Mouse (Mus musculus): Measurements from ENCODE around the gene Clps. TPM values are rescaled to one million over a fixed set of nuclear protein-coding genes. Genes with fewer than 3 reads are reported as not detected.
A peak's percentile ranks its signal among the peaks of the same experiment; 100 is the strongest.

Clps gene
- polyA plus RNA-seq, 1 experiment from 2014 or later: not detected

- no peak overlapping the region for H3K9ac ChIP-seq
- H3K27ac ChIP-seq: no peak overlapping the region
- no peaks in the 10 kb centered on the region for H3K9me3 ChIP-seq
- no peaks in the 10 kb centered on the region for H3K4me1 ChIP-seq
- ATAC-seq (ENCODE audit: low FRiP score, low read depth): no peak
- H3K27me3 ChIP-seq (replicated peaks): no peaks in the 10 kb centered on the region
- no peak overlapping the region for H3K4me3 ChIP-seq
- H3K4me2 ChIP-seq (replicated peaks): no peak overlapping the region
- WGBS: 67% methylated on average over 11 of the region's 11 CpGs
- no peaks in the 10 kb centered on the region for H3K36me3 ChIP-seq
Measured at GRCm38 (mm10) chr17:28548550-28548949, 12.0 kb downstream of the Clps start.

- Histone ChIP-seq H3K4me2 (replicated peaks) (no peak overlapping the region), H3K4me1 (no peaks in the 10 kb centered on the region), H3K27ac (no peak overlapping the region), H3K9ac (no peak overlapping the region), H3K27me3 (replicated peaks) (no peaks in the 10 kb centered on the region), H3K36me3 (no peaks in the 10 kb centered on the region), H3K9me3 (peaks cover 2% of the 10 kb centered on the region; the same call in 1 of the 2 replicates), H3K4me3 (no peak overlapping the region)
- WGBS: 100% methylated on average over 1 of the region's 1 CpGs
- ATAC-seq (ENCODE audit: low FRiP score, low read depth): no peak
Measured at GRCm38 (mm10) chr17:28546925-28547324, 13.6 kb downstream of the Clps start.

DNA sequence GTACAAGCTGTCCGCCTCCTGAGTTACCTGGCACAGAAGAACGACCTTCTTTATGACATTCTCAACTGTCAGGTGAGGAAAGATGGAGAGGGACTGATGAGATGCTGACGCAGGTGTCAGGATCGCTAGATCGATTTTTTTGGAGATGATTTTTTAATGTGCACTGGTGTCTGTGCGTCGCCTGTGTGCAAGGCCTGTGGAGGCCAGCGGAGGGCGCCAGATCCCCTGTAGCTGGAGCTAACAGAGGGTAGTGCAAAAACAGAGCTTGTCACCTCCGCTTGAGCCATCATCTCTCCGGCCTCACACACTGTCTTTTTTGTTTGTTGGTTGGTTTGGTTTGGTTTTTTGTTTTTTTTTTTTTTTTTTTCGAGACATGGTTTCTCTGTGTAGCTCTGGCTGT lies 22.7 kb downstream of the Clps start:
- Histone ChIP-seq H3K27ac (no peak overlapping the region), H3K9me3 (peaks cover 17% of the 10 kb centered on the region; the same call in 1 of the 2 replicates), H3K4me1 (no peaks in the 10 kb centered on the region), H3K36me3 (no peaks in the 10 kb centered on the region), H3K4me3 (no peak overlapping the region), H3K4me2 (replicated peaks) (no peak overlapping the region), H3K27me3 (replicated peaks) (no peaks in the 10 kb centered on the region), H3K9ac (no peak overlapping the region)
- 55% methylated on average over 12 of the region's 12 CpGs for WGBS
- no peak for ATAC-seq (ENCODE audit: low FRiP score, low read depth)

DNA sequence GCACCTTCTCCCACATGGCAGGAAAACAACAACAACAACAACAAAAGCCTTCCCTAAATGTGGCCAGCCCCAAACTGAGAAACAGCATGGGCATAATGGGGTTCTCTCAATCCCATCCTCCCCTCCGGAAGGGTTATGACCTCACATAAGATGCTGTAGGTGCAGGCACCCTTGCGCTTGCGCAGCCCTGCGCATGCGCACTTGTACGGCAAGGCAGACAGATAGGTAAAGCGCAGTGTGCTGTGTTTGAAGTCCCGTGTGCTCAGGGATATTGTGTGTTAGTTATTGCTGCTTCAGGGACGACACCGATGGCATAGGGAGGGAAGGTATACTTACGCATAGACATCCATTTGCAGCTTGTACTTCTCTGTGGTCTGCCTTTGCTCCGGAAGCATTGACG lies 27.2 kb downstream of the Clps start:
- Histone ChIP-seq H3K4me3 (no peak overlapping the region), H3K9ac (no peak overlapping the region), H3K27me3 (replicated peaks) (peaks cover 10% of the 10 kb centered on the region), H3K27ac (no peak overlapping the region), H3K4me2 (replicated peaks) (no peak overlapping the region), H3K9me3 (0 out of 2 replicates have a peak, but pooled peaks cover under 1% of the 10 kb centered on the region), H3K36me3 (no peaks in the 10 kb centered on the region), H3K4me1 (peaks cover 4% of the 10 kb centered on the region; the same call in 1 of the 2 replicates)
- no peak for ATAC-seq (ENCODE audit: low FRiP score, low read depth)
- WGBS: 90% methylated on average over 13 of the region's 13 CpGs

- 85% methylated on average over 7 of the region's 7 CpGs for WGBS
Measured at GRCm38 (mm10) chr17:28532557-28532956, 28.0 kb downstream of the Clps start.

GRCm38 (mm10) chr17:28531946-28532345 lies 28.6 kb downstream of the Clps start:
- Histone ChIP-seq H3K9me3 (no peaks in the 10 kb centered on the region), H3K4me3 (no peak overlapping the region), H3K36me3 (no peaks in the 10 kb centered on the region), H3K4me1 (peaks cover 4% of the 10 kb centered on the region; the same call in 1 of the 2 replicates), H3K9ac (no peak overlapping the region), H3K4me2 (replicated peaks) (peak overlapping the region; percentile 34), H3K27ac (no peak overlapping the region), H3K27me3 (replicated peaks) (peaks cover 10% of the 10 kb centered on the region)
- ATAC-seq (ENCODE audit: low FRiP score, low read depth): no peak
- WGBS: 8% methylated on average over 18 of the region's 18 CpGs

More at GRCm38 (mm10) chr17:28532557-28532956, 28.0 kb downstream of the Clps start:
- H3K27me3 ChIP-seq (replicated peaks): peaks cover 10% of the 10 kb centered on the region
- H3K9ac ChIP-seq: no peak overlapping the region
- no peak overlapping the region for H3K27ac ChIP-seq
- H3K9me3 ChIP-seq: no peaks in the 10 kb centered on the region
- no peak overlapping the region for H3K4me2 ChIP-seq (replicated peaks)
- H3K4me1 ChIP-seq: peaks cover 4% of the 10 kb centered on the region; the same call in 1 of the 2 replicates
- no peaks in the 10 kb centered on the region for H3K36me3 ChIP-seq
- H3K4me3 ChIP-seq: no peak overlapping the region
- no peak for ATAC-seq (ENCODE audit: low FRiP score, low read depth)

- Histone ChIP-seq H3K4me3 (no peak within 1 kb of the TSS), H3K9ac (no peak within 1 kb of the TSS), H3K4me2 (replicated peaks) (peak within 1 kb of the TSS; percentile 34; the same call in 1 of the 2 replicates), H3K27me3 (replicated peaks) (peaks cover 10% of the 10 kb centered on the region), H3K9me3 (no peaks in the 10 kb centered on the region), H3K27ac (no peak within 1 kb of the TSS), H3K4me1 (peaks cover 4% of the 10 kb centered on the region; the same call in 1 of the 2 replicates), H3K36me3 (no peaks in the 10 kb centered on the region)
- 86% methylated on average over 6 of the region's 6 CpGs for WGBS
- no peak for ATAC-seq (ENCODE audit: low FRiP score, low read depth)
Measured at GRCm38 (mm10) chr17:28530506-28530905, 30.1 kb downstream of the Clps start, which contains the start of gene Armc12. Armc12 (plus strand) TSS chr17:28530806.

- no peak for ATAC-seq (ENCODE audit: low FRiP score, low read depth)
- Histone ChIP-seq H3K9me3 (no peaks in the 10 kb centered on the region), H3K9ac (no peak overlapping the region), H3K4me1 (peaks cover 4% of the 10 kb centered on the region; the same call in 1 of the 2 replicates), H3K27me3 (replicated peaks) (peaks cover 17% of the 10 kb centered on the region), H3K4me3 (no peak overlapping the region), H3K36me3 (no peaks in the 10 kb centered on the region), H3K4me2 (replicated peaks) (no peak overlapping the region), H3K27ac (no peak overlapping the region)
- WGBS: 72% methylated on average over 4 of the region's 4 CpGs
Measured at GRCm38 (mm10) chr17:28529116-28529515, 31.4 kb downstream of the Clps start.

GRCm38 (mm10) chr17:28528043-28528351 lies 32.6 kb downstream of the Clps start:
- H3K9ac ChIP-seq: no peak overlapping the region
- peaks cover 23% of the 10 kb centered on the region for H3K27me3 ChIP-seq (replicated peaks)
- H3K4me3 ChIP-seq: no peak overlapping the region
- no peaks in the 10 kb centered on the region for H3K36me3 ChIP-seq
- H3K4me1 ChIP-seq: peaks cover 4% of the 10 kb centered on the region; the same call in 1 of the 2 replicates
- no peaks in the 10 kb centered on the region for H3K9me3 ChIP-seq
- 0 out of 2 replicates have a peak overlapping the region, but pooled peaks have one; percentile 2 for H3K4me2 ChIP-seq (replicated peaks)
- H3K27ac ChIP-seq: no peak overlapping the region
- ATAC-seq (ENCODE audit: low FRiP score, low read depth): no peak
- 6% methylated on average over 6 of the region's 6 CpGs for WGBS

GRCm38 (mm10) chr17:28527184-28528042 lies 33.2 kb downstream of the Clps start:
- 0 out of 2 replicates have a peak overlapping the region, but pooled peaks have one; percentile 2 for H3K4me2 ChIP-seq (replicated peaks)
- no peak overlapping the region for H3K27ac ChIP-seq
- 54% methylated on average over 12 of the region's 12 CpGs for WGBS
- H3K36me3 ChIP-seq: no peaks in the 10 kb centered on the region
- no peak overlapping the region for H3K4me3 ChIP-seq
- H3K4me1 ChIP-seq: peaks cover 4% of the 10 kb centered on the region; the same call in 1 of the 2 replicates
- ATAC-seq (ENCODE audit: low FRiP score, low read depth): no peak
- no peaks in the 10 kb centered on the region for H3K9me3 ChIP-seq
- H3K9ac ChIP-seq: no peak overlapping the region
- peaks cover 23% of the 10 kb centered on the region for H3K27me3 ChIP-seq (replicated peaks)

- Histone ChIP-seq H3K4me3 (no peak overlapping the region), H3K4me1 (peaks cover 7% of the 10 kb centered on the region), H3K27ac (no peak overlapping the region), H3K4me2 (replicated peaks) (no peak overlapping the region), H3K27me3 (replicated peaks) (peaks cover 27% of the 10 kb centered on the region), H3K9ac (no peak overlapping the region), H3K9me3 (no peaks in the 10 kb centered on the region), H3K36me3 (no peaks in the 10 kb centered on the region)
- WGBS: 83% methylated on average over 4 of the region's 4 CpGs
- ATAC-seq (ENCODE audit: low FRiP score, low read depth): no peak
Measured at GRCm38 (mm10) chr17:28524831-28525430, 35.6 kb downstream of the Clps start.

DNA sequence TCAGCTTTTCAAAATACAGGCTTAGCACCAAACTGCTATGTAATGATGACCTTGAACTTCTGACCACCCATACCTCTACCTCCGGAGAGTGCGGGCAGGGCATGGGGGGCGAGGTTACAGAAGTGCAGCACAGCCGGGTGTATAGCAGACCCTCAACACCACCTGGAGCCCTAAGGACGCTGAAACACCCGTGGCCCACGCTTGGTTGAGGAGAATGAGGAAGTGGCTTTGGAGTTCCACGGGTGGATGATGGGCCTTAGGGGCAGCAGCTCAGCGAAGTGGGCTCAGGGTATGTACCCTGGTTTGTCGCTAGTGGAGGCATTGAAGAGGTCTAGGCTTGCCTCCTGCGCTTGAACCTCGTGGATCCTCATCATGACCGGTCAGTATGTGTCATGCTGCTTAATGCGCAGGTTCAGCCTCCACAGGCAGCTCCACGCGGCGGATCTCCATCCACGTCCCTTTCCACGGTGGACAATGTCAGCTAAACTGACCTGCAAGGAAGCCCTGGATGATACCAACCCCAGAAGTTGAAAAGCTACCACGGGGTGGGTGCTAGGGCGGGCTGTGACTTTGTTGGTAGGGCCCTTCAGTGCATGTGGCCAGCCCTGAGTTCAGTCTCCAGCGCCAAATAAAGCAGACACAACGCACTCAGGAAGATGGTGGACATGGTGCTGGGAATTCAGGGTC lies 36.4 kb downstream of the Clps start:
- Histone ChIP-seq H3K36me3 (no peaks in the 10 kb centered on the region), H3K9ac (no peak overlapping the region), H3K27ac (no peak overlapping the region), H3K27me3 (replicated peaks) (peaks cover 28% of the 10 kb centered on the region), H3K4me3 (no peak overlapping the region), H3K4me1 (peaks cover 7% of the 10 kb centered on the region), H3K9me3 (no peaks in the 10 kb centered on the region), H3K4me2 (replicated peaks) (peak overlapping the region; percentile 96; the same call in 1 of the 2 replicates)
- WGBS: 87% methylated on average over 23 of the region's 23 CpGs
- no peak for ATAC-seq (ENCODE audit: low FRiP score, low read depth)
